25 mouse cellular contexts compared by ENCODE assay signal in genomic region chr13:107848871-107849270, GRCm38 (mm10).
"Had no signal": no experiment of that assay in that cellular context is flagged by ENCODE, and none has a peak within 500 bp of the region (broad histone marks: within the 10 kb centered on the region; RNA-seq: fewer than 3 reads in every experiment).

No protein-coding gene starts in this region.

- H3K36me3 ChIP-seq: limb, embryonic 10.5 days; limb, embryonic 13.5 days; liver, embryonic 12.5 days; liver, embryonic 15.5 days; lung, embryonic 15.5 days; midbrain, embryonic 12.5 days; midbrain, embryonic 15.5 days; neural tube, embryonic 13.5 days had no signal

- DNase-seq: kidney, adult 18-20 months; kidney, adult 9 months; kidney, postnatal 25 days; layer of hippocampus, postnatal 36 days; liver; lung, adult 18-20 months; lung, postnatal 10 days; lung, postnatal 36 days; retina, postnatal 1 day; right cerebral cortex, postnatal 4 days; thymus, adult 2 months; thymus, postnatal 14 days; thymus, postnatal 4 days had no signal

- H3K4me2 ChIP-seq: limb, embryonic 13.5 days; liver, embryonic 12.5 days; liver, embryonic 15.5 days; lung, embryonic 15.5 days; midbrain, embryonic 12.5 days; midbrain, embryonic 15.5 days; neural tube, embryonic 13.5 days had no signal

- H3K9ac ChIP-seq: limb, embryonic 13.5 days; liver, embryonic 12.5 days; liver, embryonic 15.5 days; lung, embryonic 15.5 days; midbrain, embryonic 12.5 days; midbrain, embryonic 15.5 days; neural tube, embryonic 13.5 days had no signal

- ATAC-seq: intestine, embryonic 16.5 days; liver, embryonic 12.5 days; midbrain, embryonic 15.5 days had no signal

- H3K9me3 ChIP-seq: limb, embryonic 10.5 days; limb, embryonic 13.5 days; liver, embryonic 12.5 days; liver, embryonic 15.5 days; lung, embryonic 15.5 days; midbrain, embryonic 12.5 days; midbrain, embryonic 15.5 days; neural tube, embryonic 13.5 days had no signal

- H3K27me3 ChIP-seq: limb, embryonic 13.5 days; liver, embryonic 12.5 days; liver, embryonic 15.5 days; lung, embryonic 15.5 days; midbrain, embryonic 15.5 days; neural tube, embryonic 13.5 days had no signal

- H3K4me3 ChIP-seq: limb, embryonic 10.5 days; limb, embryonic 13.5 days; liver, embryonic 12.5 days; liver, embryonic 15.5 days; lung, embryonic 15.5 days; midbrain, embryonic 12.5 days; midbrain, embryonic 15.5 days; myocyte; neural tube, embryonic 13.5 days had no signal

- H3K27ac ChIP-seq: kidney, postnatal 0 days; limb, embryonic 10.5 days; limb, embryonic 13.5 days; liver, embryonic 12.5 days; liver, embryonic 15.5 days; lung, embryonic 15.5 days; midbrain, embryonic 12.5 days; midbrain, embryonic 15.5 days; neural tube, embryonic 13.5 days; stomach, postnatal 0 days had no signal
